Mouse (Mus musculus) frontal cortex, adult (tissue): ENCODE data around the gene Clic1.
A peak's percentile ranks its signal among the peaks of the same experiment; 100 is the strongest.
"Not testable (repeated sequence)": the region's sequence is repeated elsewhere in the genome, so short reads cannot be mapped to it uniquely, and the experiment has no call there.

ENCODE experiments used
- ATAC-seq: cut with Nextera tagmentation; 2 replicates; pipeline ENCODE4 v1.9.2; 2017; ENCODE audit warnings: mild to moderate bottlenecking, moderate library complexity, mixed read lengths; ENCODE audit not compliant: low TSS enrichment

Clic1 gene

GRCm38 (mm10) chr17:35049561-35050016, at the start of gene Clic1:
Gene Clic1, plus strand, starts transcription at chr17:35049966.
- ATAC-seq = no peak

DNA sequence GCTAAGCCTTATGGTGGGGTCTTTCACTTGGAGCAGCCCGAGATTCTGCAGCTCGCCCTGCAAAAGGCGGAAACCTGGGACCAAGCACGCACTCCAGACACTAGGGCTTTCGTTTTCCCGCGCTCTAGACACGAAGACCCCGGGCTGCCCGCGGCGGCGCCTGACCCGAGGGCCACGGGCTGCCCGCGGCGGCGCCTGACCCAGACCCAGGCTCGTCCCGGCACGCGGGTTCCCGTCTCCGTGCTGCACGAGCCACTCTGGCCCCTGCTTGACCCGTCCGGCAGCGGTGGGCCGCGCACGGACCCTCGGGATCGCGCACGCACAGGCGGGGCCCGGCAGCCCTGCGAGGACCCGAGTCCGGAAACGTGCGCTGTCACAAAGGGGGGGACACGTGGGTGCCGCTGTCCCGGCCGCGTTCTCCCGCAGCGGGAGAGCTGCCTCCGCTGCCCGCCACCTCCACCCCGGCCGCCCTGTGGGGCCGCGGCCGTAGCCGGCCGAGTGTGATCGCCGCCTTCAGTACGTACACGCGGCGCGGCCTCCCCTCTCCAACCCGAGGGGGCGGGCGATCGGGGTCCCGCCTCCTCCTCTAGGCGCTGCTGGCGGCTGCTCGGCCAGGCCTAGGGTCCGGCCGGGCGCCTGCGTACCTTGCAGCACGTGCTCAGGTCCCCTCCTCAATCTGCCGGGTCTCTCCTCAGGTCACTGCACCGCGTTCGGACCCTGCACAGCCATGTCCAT, 48.9 kb upstream of the Clic1 start, which contains the start of gene Vars:
Gene Vars (plus strand): TSS at position 271 of the 735 bp plus-strand sequence.
- peak; percentile 76 for ATAC-seq

- peak; percentile 45; the same call in 1 of the 2 replicates for ATAC-seq
Measured at GRCm38 (mm10) chr17:35001452-35002152, 48.2 kb upstream of the Clic1 start.

DNA sequence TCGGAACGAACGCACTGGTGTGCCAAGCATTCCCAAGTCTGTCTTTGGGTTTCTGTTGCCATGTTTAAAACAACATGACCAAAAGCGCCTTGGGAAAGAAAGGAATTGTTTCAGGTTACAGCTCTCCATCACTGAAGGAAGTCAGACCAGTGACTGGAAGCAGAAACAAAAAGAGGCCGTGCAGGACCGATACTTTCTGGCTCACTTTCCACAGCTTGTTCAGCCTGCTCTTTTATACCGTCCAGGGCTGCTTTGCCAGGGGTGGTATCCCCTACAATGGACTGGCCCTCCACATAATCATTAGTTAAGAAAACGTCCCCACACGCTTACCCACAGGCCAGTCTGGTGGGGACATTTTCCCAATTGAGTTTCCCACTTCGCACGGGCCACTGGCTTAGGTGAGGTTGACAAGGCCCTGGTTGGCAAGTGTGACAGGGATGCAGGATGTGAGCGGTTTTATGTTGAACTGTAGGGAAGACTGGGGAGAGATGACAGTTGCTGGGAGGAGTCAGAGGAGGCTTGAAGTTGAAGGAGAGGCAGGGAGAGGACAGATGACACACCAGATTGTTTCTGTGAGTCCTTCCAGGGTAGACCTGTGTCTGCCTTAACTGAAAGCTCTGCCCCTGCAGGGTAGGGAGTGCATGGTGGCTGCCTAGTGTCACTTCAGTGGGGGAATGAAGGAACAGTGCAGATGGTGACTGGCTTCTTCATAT, 47.5 kb upstream of the Clic1 start:
- no peak for ATAC-seq

DNA sequence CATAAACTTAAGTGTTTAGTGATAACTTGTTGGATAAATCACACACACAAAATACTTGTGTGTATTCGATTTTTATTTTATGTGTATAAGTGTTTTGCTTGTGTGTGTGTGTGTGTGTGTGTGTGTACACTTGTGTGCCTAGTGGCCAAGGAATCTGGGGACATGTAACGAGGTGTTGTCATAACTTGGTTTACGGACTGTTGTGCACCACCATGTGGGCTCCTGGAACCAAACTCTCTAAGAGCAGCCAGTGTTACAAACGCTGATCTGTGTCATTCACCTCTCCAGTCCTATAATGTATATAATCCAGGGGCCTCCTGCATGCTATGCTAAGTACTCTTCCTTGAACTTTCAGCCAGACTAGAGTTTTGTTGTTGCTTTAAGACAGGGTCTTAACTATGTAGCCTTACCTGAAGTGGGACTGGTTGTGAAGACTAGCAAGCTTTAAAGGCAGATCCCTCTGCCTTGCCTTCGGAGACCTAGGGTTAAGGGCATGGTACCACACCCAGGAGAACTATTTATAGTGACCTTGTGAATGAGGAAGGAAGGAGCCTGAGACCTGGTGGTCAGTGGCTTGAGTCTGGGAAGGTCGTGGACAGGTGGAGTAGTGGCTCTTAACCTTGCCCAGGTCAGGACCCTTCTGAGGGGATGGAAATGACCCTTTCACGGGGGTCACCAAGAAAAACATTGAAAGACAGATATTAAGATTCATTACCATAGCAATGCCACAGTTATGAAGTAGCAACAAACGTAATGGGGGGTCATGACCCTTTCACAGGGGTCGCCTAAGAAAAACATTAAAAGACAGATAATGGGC, 46.5 kb upstream of the Clic1 start:
- ATAC-seq = no peak

DNA sequence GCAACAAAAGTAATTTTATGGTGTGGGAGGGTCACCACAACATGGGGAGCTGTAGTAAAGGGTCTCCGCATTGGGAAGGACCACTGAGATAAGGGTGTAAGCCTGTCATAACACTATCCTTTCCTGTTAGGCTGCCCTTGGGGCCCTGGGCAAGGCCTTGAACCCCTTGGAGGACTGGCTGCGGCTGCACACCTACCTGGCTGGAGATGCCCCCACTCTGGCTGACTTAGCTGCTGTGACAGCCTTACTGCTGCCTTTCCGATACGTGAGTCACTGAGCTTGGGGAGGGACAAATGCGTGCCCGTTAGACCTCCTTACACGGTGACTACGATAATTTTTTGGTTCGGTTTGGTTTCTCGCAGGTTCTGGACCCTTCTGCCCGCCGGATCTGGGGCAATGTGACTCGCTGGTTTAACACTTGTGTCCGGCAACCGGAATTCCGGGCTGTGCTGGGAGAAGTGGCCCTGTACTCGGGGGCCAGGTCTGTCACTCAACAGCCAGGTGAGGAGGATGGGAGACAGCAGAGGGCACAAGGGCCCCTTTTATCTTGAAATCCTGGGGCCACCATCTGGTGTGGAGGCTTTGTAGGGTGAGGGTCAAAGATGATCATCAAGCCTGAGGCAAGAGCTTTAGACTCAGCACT, 45.6 kb upstream of the Clic1 start:
- no peak for ATAC-seq

DNA sequence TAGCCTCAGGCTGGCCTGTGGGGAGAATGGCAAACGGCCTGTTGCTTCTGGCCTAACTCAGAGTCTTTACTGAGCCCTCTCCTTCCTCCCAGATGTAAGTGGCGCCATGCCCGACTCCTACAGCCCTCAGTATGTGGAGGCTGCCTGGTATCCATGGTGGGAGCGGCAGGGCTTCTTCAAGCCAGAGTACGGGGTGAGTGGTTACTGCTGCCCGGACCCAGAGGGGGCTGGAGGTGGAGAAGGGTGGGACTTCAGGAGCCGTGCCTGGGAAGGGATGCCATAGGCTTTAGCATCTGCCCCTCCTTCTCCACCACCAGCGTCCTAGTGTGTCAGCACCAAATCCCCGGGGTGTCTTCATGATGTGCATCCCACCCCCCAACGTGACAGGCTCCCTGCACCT, 44.6 kb upstream of the Clic1 start:
- no peak for ATAC-seq

DNA sequence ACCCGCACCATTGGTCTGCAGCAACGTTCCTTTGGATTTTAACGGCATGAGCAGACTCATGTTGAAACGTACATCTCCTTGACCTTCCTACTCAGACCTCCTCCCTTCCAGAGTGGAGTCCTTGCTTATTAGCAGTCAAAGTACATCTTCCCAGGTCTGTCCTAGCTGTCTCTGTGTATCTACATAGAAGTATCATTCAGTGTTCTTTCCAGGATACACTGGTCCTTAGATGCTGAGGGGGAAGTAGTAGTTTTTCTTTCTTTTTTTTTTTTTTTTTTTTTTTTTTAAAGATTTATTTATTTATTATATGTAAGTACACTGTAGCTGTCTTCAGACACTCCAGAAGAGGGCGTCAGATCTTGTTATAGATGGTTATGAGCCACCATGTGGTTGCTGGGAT, 43.9 kb upstream of the Clic1 start:
- not testable (repeated sequence) for ATAC-seq

- ATAC-seq = no peak
Measured at GRCm38 (mm10) chr17:35007387-35007991, 42.3 kb upstream of the Clic1 start.

DNA sequence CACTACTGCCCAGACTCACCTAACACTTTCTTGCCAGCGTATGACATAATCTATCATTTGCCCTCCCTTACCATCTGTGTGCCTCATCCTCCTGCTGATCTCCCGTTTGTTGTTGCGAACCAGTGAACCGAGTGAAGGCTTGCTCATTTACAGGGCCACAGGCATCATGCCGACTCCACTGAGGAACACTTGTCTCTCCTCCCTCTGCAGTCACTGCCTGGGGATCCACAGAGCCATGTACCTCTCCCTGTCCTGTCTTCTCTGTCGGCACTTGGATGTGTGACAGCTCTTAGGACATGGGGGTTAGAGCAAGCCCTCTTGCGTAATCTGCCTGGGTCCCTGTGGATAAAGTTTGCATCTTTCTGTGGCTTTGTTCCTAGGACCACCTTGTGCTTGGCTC, 40.2 kb upstream of the Clic1 start:
- ATAC-seq = no peak

DNA sequence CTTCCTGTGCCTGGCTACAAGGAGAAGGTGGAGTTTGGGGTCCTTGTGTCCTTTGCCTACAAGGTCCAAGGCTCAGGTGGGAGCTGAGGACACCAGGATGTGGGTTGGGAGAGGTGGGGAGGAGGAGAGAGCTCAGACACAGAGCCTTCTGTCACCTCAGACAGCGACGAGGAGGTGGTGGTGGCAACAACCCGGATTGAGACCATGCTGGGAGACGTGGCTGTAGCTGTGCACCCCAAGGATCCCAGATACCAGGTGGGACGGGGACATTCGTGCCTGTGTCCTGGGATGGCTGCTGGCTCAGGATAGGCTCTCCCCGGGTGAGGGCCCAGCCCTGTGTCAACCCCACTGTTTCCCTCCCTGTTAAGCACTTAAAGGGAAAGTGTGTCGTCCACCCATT, 38.3 kb upstream of the Clic1 start:
- ATAC-seq = no peak

DNA sequence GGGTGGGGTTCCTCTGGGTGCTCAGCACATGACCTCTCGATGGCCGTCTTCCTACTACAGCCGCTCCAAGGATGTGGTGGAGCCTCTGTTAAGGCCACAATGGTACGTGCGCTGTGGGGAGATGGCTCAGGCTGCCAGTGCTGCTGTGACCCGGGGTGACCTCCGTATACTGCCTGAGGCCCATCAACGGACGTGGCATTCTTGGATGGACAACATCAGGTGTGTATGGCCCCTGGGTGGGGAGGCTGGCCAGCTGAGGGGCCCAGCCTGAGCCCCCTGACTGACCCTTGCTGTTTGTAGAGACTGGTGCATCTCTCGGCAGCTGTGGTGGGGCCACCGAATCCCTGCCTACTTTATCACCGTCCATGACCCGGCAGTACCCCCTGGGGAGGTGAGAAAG, 37.3 kb upstream of the Clic1 start:
- ATAC-seq = no peak

DNA sequence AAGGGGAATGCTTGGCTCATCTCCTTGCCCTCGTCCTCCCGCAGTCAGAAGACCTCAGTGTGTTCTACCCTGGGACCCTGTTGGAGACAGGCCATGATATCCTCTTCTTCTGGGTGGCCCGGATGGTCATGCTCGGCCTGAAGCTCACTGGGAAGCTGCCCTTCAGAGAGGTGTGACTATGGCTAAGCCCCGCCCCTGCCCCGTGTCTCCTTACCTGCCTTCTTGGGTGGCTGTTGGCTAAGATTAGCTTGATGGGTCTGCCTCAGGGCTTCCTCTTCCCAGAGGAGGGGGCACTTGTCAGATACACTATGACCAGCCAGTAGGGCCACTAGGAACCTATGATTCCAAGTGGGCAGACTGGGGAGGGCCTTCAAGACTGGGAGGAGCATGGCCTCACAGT, 36.5 kb upstream of the Clic1 start:
- no peak for ATAC-seq

- ATAC-seq = no peak
Measured at GRCm38 (mm10) chr17:35015296-35015695, 34.5 kb upstream of the Clic1 start.

- no peak for ATAC-seq
Measured at GRCm38 (mm10) chr17:35016376-35016775, 33.4 kb upstream of the Clic1 start, which contains the start of gene Vwa7. Gene Vwa7, plus strand, starts transcription at chr17:35016579.

DNA sequence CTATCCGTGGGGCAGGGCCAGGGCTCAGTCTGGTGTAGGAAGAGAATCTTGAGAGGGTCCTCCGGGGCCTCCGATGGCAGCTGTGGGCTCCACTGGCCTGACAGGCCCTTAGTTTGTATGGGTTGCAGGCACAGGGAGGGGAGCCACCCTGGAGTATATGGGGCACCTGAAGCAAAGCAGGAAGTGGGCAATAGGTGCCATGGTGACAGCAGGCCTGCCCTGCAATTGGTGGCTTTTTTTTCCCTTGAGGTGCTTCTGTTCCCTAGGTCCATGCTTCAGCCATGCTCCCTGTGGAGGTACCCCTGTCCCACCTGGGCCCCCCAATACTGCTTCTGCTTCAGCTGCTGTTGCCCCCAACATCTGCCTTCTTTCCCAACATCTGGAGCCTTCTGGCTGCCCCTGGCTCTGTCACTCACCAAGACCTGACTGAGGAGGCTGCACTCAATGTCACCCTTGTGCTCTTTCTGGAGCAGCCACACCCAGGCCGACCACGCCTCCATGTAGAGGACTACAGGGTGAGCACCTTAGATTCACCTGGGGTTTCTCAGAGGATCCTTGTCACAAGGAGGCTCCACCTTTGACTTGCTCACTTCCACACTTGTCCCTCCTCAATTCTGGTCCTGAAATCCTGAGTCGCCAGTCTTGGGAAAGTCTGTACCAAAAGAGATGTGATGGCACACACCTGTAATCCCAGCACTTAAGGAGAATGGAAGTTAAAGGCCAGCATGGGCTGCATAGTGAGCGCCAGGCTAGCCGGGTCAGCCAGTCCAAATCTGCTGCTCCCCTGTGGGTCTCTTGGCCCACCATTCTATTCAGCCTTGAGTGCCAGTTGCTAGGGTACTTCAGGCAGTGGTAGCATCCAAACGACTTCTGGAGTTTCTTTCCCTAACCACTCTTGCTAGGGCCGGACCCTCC, 32.7 kb upstream of the Clic1 start:
- ATAC-seq = no peak

GRCm38 (mm10) chr17:35017706-35018030, 32.1 kb upstream of the Clic1 start:
- ATAC-seq = no peak

DNA sequence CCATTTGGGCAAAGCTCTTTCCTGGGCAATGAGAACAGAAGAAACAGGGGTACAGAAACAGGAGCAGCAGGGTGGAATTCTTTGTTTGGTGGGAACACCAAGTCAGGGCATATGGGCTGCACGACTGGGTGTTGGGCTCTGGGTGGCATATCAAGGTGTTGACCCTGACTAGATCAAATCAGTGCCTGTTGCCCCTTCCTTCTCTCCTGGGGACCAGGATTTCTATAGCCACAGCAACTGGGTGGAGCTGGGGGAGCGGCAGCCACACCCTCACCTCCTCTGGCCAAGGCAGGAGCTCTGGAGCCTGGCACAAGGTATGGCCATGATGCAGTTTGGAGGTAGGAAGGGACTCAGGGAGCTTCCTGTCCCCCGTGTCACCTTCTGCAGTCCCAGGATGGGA, 31.6 kb upstream of the Clic1 start:
- ATAC-seq = no peak

GRCm38 (mm10) chr17:35019894-35020293, 29.9 kb upstream of the Clic1 start:
- no peak for ATAC-seq

DNA sequence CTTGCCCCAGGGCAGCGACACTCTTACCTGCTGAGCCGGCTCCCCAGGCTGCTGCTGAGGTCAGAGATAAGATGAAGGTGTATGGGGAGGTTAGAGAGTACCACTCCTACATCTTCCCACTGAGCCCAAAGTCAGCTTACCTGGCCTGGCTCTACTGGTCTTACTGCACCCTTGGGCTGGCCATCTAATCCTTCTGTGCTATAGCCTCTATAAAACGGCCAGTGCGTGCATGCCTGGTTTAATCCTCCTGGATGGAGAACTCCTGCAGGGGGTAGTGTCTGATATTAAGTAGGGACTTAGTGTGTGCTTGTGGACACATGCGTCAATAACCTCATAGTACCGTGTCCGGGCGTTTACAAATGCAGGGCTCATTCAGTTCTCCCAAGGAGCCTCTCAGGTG, 29.2 kb upstream of the Clic1 start:
- ATAC-seq = no peak
